Mouse (Mus musculus) mouse embryonic stem cell (cell line): ENCODE measurements around the gene Fzd9.
"Not testable (repeated sequence)": the region's sequence is repeated elsewhere in the genome, so short reads cannot be mapped to it uniquely, and the experiment has no call there.

Experiments
- in situ Hi-C, 2 experiments: fragments of 300-500 bp; cut with MboI; formaldehyde crosslinking; loops; 1 replicate in 1 of 2; 3 replicates in 1 of 2; pipeline ENCODE4 v1.14.3; 2019 to 2020; ENCODE audit warnings: low sequenced_read_pairs in 2 of 2, low pct_unique_long_range_greater_than_20kb in 1 of 2, mixed read lengths in 1 of 2; ENCODE audit not compliant: unreplicated experiment in 1 of 2

Gene Fzd9

GRCm38 (mm10) chr5:135253741-135254401, 2.8 kb upstream of the Fzd9 start:
- in situ Hi-C loops: no loop called here

GRCm38 (mm10) chr5:135250186-135251078, 598 bp downstream of the Fzd9 start:
- in situ Hi-C loops: no loop called here

- in situ Hi-C loops: no loop called here
These were observed 1.9 kb downstream of the Fzd9 start for GRCm38 (mm10) chr5:135248956-135249676.

- in situ Hi-C loops: no loop called here
These were observed 3.7 kb downstream of the Fzd9 start for GRCm38 (mm10) chr5:135247337-135247736.

- in situ Hi-C loops: no loop called here
These were observed 4.5 kb downstream of the Fzd9 start for GRCm38 (mm10) chr5:135246531-135246930.

- in situ Hi-C loops: no loop called here
These were observed 7.9 kb downstream of the Fzd9 start for GRCm38 (mm10) chr5:135243166-135243565.

GRCm38 (mm10) chr5:135242608-135243007, 8.4 kb downstream of the Fzd9 start:
- in situ Hi-C loops: no loop called here

- in situ Hi-C loops: no loop called here
These were observed 8.9 kb downstream of the Fzd9 start for GRCm38 (mm10) chr5:135242136-135242535.

- in situ Hi-C loops: no loop called here
These were observed 9.6 kb downstream of the Fzd9 start for GRCm38 (mm10) chr5:135241474-135241873.

- in situ Hi-C loops: loop anchor here in 1 of 2 experiments (5.0 kb wide), 2 partner anchors 37 to 48 kb away; no protein-coding TSS in a partner anchor
These were observed 12.2 kb downstream of the Fzd9 start for GRCm38 (mm10) chr5:135238832-135239231.

- in situ Hi-C loops: loop anchor here in 1 of 2 experiments (5.0 kb wide), 2 partner anchors 34 to 51 kb away; no protein-coding TSS in a partner anchor
These were observed 14.5 kb downstream of the Fzd9 start for GRCm38 (mm10) chr5:135236571-135236970.

- in situ Hi-C loops: no loop called here
These were observed 17.7 kb downstream of the Fzd9 start for GRCm38 (mm10) chr5:135233166-135233920.

GRCm38 (mm10) chr5:135230186-135230585, 20.8 kb downstream of the Fzd9 start:
- in situ Hi-C loops: no loop called here

- in situ Hi-C loops: not testable (repeated sequence)
These were observed 25.2 kb downstream of the Fzd9 start for GRCm38 (mm10) chr5:135225879-135226278.

GRCm38 (mm10) chr5:135224169-135224568, 26.9 kb downstream of the Fzd9 start:
- in situ Hi-C loops: no loop called here

GRCm38 (mm10) chr5:135222066-135222465, 29.0 kb downstream of the Fzd9 start:
- in situ Hi-C loops: no loop called here

- in situ Hi-C loops: no loop called here
These were observed 30.1 kb downstream of the Fzd9 start for GRCm38 (mm10) chr5:135220941-135221340.

GRCm38 (mm10) chr5:135216871-135217270, 34.2 kb downstream of the Fzd9 start:
- in situ Hi-C loops: no loop called here
